Mouse (Mus musculus) ovary, postnatal 14 days (tissue): Measurements from ENCODE around the gene Rpp14.
"Not testable (repeated sequence)": the region's sequence is repeated elsewhere in the genome, so short reads cannot be mapped to it uniquely, and the experiment has no call there.

Experiments
- DNase-seq: peaks from one replicate; pipeline ENCODE4 v3.0.0; 2022; ENCODE audit warnings: low spot score

The Rpp14 gene

DNA sequence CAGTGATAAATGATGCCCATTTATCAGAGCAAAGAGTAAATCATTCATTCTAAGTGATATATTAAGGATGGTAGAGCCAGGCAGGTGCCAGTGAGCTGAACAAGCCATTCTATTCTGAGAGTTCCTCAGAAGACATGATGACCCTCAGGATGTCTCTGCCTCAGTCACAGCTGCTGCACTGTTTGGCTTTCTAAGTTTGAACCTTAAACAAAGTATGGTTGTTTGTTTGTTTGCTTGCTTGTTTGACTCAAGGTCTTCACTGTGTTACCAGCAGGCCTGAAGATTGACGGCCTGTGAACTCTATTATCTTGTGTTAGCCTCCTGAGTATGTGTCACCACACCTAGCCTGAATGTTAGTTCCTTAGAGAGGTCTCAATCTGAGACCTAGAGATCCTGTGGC lies 34.6 kb downstream of the Rpp14 start:
- no peak for DNase-seq

DNA sequence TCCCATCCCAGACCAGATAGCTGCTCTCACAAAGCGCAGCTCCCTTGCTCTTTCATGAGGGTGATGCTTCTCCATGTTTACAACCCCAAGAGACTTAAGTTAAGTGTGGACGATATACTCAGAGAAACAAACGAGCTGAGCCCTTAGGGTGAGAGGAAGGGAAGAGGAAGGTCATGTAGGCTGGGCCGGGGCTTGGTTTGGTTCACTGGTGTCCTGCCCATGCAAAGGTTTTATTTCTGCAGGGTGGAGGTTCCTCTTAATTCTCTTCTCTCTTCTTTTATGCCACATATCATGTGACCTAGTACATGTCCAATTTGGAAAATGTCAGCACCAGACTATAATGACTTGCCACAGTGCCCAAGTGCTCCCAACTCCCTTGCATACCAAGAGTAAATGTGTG lies 35.6 kb downstream of the Rpp14 start:
- DNase-seq, result no peak

DNA sequence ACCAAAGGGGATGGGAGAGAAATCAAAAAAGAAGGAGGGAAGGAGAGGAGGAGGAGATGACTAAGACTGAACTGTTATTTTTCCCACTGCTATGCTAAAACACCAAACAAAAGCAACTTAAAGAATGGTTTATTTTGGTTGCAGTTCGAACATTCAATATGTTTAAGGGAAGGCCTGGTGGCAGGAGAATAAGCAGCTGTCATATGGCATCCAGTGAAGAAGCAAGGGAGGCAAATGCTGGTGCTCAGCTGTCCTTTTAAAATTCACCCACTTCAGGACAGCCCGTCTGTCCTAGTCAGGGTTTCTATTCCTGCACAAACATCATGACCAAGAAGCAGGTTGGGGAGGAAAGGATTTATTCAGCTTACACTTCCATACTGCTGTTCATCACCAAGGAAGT lies 37.2 kb downstream of the Rpp14 start:
- no peak for DNase-seq

- DNase-seq, result no peak
These were observed 39.3 kb downstream of the Rpp14 start for GRCm38 (mm10) chr14:8119454-8119853.

DNA sequence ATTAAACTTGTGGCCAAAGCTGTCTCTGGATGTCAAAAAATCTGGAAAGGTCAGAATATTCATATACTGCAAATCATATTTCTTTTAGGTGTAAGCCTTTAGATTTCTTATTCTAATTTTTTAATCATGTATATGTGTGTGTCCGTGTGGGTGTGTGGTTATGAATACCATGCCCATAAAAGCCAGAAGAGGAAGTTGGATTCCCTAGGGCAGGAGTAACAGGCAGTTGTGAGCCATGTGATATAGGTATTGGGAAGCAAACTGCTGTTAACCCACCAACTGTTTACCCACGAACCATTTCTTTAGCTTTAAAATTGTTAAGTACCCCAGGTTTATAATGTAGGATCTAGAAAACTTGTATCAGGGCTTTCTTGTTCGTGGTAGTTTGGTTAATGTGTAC lies 39.7 kb downstream of the Rpp14 start:
- no peak for DNase-seq

DNA sequence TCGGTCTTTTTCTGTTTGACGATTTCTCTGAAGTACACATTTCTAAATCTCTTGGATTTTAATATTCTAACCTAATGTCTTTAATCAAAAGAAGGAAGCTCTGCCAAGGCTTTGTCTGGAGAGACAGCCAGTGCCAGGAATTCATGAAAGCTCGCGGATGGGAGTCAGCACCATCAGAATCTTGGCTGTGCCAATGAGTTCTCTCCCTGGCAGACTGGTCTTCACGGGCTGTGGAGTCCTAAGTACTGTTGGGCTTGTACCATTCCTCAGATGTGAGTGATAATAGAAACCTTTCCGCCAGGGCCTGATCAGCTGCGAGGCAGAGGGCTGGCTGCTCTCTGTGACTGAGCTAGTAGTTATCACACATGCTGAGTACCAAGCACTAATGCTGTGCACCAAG lies 43.0 kb downstream of the Rpp14 start:
- DNase-seq, result no peak

DNA sequence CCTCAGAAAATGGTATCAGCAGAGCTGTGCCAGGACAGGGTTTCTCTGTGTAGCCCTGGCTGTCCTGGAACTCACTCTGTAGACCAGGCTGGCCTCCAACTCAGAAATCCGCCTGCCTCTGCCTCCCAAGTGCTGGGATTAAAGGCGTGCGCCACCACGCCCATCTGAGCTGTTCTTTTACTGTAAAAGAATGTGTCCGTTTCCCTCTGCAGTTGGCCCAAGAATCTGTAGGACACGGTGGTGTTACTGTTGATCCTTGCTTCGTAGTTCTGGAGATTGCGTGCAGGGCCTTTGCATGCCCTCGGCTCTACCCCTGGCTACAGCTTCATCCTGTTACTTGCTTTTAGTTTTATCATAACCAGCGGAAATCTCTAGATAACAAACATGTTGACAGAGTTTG lies 43.4 kb downstream of the Rpp14 start:
- DNase-seq, result not testable (repeated sequence)

DNA sequence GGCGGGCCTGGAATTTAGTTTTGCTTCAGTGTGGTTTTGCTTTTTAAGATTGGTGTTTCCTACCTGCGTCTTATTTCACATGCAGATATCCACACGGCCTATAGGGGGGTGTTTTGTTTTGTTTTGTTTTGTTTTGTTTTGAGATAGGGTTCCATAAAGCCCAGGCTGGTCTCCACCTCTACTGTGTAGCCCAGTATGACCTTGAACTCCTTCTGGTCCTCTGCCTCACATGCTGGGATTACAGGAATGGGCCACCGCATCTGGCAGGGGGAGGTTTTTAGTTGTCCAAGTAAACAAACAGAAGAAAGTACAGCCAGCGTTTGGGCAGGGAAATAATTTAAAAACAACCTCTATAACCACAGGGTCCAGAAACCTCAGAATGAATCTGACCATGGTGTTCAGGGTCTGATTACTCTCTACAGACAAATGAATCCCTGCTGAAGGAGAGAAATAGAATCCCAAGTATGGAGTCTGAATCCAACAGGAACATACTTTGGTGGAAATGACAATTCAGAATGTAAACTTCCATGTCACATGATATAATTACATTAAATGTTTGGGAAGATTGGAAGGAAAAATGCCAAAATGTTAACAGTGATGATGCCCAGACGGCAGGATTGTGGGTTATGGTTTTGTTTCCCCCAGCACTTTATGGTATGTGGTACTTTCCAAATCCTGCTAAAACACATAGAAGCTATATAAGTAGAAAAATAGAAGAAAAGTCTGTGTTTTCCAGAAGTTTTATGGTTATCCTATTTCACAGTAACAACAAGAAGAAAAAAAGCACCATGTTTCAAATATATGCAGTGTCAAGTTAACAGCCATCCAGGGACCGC lies 44.1 kb downstream of the Rpp14 start:
- DNase-seq, result no peak

DNA sequence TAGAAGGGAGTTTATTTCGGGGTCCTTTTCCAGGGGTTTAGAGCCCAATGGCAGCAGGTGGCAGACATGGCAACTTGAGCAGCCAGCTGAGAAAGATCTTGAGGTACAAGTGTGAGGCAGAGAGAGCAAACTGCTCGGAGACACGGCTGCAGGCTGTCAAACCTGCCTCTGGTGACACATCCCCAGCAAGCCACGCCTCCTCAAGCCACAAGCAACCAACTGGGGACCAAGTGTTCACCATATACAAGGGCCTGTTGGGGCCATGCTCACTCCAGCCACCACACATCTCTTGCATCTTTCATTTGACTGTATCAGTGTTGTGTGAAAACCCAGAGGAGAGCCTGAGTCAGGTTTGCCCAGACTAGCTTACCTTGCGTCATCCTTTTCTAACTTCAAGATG lies 47.8 kb downstream of the Rpp14 start:
- no peak for DNase-seq

DNA sequence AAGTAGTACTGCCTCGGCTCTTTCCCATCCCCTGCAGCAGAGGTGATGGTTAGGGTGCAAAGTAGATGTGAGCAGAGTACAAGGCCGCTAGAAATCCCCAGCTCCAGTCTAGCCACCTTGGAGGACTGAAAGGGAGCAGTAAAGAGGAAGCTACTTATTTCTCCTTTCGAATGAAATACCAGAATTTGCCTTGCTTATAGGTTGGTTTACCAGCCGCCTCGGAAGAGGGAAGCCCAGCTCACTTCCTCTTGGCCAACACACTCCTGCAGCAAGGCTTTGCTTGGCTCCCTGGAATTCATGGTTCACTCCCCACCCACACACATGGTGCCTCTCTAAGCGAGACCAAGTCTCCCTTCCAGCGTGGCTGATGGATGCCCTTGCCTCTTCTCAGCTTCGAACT lies 52.6 kb downstream of the Rpp14 start:
- no peak for DNase-seq

DNA sequence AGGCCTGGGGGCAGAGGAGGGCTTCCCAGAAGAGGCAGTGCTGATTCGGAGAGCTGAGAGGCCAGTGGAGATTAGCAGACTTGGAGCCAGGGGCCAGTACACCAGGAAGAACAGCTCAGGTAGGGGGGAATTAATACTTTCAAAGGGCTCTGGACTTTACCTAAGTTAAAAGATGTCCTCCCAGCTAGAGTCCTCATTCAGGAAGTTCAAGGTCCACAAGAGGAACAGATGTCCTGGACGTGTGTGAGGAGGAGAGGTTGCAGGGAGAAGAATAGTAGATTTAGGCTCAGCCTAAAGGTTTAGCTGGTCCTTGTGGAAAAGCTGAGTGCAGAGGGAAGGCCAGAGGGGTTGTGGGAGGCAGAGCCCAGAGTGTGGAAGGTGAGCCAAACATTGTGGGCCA lies 54.1 kb downstream of the Rpp14 start:
- DNase-seq, result no peak

- no peak for DNase-seq
These were observed 55.0 kb downstream of the Rpp14 start for GRCm38 (mm10) chr14:8135130-8135529.

DNA sequence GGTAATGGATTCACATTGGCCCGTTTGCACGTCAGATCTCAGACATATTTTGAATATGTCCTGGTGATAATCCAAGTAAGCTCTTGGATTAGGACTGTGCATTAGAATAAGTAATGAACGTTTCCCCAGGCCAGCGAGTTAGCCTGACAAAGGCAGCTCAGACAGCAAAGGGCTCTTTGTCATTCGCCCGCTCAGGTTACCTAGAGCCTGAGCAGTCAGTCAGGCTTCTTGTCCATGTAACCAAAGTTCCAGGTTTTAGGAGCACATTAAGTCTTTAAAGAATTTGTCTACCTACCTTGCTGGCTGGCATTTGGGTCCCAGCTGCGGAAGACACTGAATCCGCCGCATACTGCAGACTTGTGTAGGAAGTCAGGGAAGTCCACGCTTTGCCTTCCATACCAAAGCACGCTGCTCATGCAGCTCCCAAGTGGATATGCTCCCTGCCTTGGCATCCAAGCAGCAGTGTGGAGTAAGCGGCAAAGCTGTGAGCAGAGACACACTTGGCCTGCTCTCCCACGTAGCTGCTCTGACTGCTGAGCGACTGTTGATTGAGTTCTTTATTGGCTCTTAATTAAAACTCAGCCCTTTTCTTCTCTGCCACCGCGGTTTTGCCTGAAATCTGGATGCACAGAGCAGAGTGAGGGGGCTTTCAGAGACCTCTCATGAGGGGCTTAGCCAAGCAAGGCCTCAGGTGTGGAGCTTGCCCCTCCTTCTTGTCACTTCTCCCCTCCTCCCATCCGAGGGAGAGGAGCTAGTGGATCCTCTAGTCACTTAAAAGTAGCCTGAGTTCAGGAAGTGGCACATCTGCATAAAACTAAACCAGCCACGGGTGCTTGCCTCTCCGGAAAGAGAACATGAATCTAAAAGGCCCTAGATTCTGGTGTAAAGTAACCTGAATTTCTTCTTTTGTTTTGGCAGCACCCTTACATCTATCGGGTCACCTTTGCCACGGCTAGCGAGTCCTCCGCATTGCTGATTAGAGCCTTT lies 59.9 kb downstream of the Rpp14 start:
- no peak for DNase-seq

DNA sequence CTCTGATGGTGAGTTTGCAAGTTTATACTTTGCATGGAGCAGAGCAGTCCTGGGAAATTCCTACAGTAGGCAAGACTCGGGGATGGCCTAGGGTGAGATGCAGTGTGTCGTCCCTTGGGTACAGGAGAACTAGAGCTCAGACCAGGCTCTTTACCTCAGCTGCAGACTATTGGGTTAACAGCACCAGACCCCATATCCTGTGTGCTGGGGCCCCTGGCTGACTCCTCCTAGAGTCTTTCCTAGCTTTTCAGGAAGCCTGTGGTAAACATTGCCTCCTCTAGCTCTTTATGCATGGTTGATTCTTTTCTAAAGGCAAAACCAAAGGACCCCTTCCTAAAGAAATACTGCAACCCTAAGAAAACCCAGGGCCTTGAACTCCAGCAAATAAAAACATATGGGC lies 61.0 kb downstream of the Rpp14 start:
- DNase-seq, result no peak
